Mouse (Mus musculus) heart, embryonic 10.5 days (tissue): Measurements from ENCODE around the gene Tmem127. TPM values are rescaled to one million over a fixed set of nuclear protein-coding genes. Genes with fewer than 3 reads are reported as not detected.

Experiments used
- DNase-seq: peaks from one replicate; pipeline ENCODE4 v3.0.0-alpha.2; 2017; ENCODE audit warnings: low spot score
- H3K27ac ChIP-seq: fragments of 300-500 bp; sonication (generic); 2 replicates; pipeline ENCODE4 v1.5.1; 2016; ENCODE audit warnings: mild to moderate bottlenecking
- H3K27me3 ChIP-seq: fragments of 300-500 bp; sonication (generic); 2 replicates; pipeline ENCODE4 v1.6.1; 2016; ENCODE audit warnings: mild to moderate bottlenecking; ENCODE audit not compliant: poor library complexity, insufficient read depth, severe bottlenecking
- H3K36me3 ChIP-seq: fragments of 300-500 bp; sonication (generic); 2 replicates; pipeline ENCODE4 v1.6.1; 2016; ENCODE audit warnings: mild to moderate bottlenecking, moderate library complexity
- H3K4me1 ChIP-seq: fragments of 300-500 bp; sonication (generic); 2 replicates; pipeline ENCODE4 v1.6.1; 2016; ENCODE audit warnings: mild to moderate bottlenecking
- H3K4me3 ChIP-seq: fragments of 300-500 bp; sonication (generic); 2 replicates; pipeline ENCODE4 v1.5.1; 2016; ENCODE audit warnings: mild to moderate bottlenecking, moderate library complexity
- H3K9me3 ChIP-seq: fragments of 300-500 bp; sonication (generic); 2 replicates; pipeline ENCODE4 v1.6.1; 2016; ENCODE audit warnings: mild to moderate bottlenecking, moderate library complexity
- WGBS: fragments of 180-500 bp; shearing (Covaris S2); methylation state at CpG from one replicate; pipeline ENCODE4 v1.1.7; 2016; 5-methylcytosine and 5-hydroxymethylcytosine counted together
- polyA plus RNA-seq: library from polyadenylated mRNA; unstranded; fragments of >200 nt; fragmentation: Nextera tagmentation; extraction: Ambion mirVana; gene quantifications from 2 replicates; pipeline ENCODE4 v1.2.1, GENCODE M21; 2016

Gene Tmem127
- polyA plus RNA-seq, 1 experiment from 2014 or later, result 23.1 TPM

GRCm38 (mm10) chr2:127250291-127251008 is 2.7 kb downstream of the Tmem127 start:
- H3K27ac ChIP-seq, result no peak overlapping the region
- H3K36me3 ChIP-seq, result peaks cover 14% of the 10 kb centered on the region
- H3K27me3 ChIP-seq, result no peaks in the 10 kb centered on the region
- H3K4me1 ChIP-seq, result peaks cover 42% of the 10 kb centered on the region
- no peak overlapping the region for H3K4me3 ChIP-seq
- DNase-seq, result no peak
- no peaks in the 10 kb centered on the region for H3K9me3 ChIP-seq
- WGBS, result 85% methylated on average over 9 of the region's 9 CpGs

DNA sequence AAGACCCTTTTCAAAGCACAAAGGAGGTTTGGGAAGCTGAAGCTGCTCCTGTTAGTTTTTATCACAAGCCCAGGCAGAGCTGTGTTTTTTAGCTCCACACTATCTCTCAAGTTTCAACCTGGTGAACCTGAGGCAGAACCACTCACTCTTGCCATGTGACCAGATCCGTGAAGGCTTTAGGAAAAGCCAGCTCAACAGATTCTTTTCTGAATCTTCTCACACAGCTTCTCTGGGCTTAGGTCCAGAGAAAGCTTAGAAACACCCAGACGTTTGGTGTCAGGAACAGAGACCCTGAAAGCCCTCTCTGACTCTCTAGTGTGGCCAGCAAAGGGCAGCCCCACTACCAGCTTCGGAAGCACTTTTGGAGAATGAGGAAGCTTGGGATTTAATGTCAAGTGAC is 3.7 kb downstream of the Tmem127 start:
- WGBS, result 80% methylated on average over 3 of the region's 3 CpGs
- H3K4me3 ChIP-seq, result no peak overlapping the region
- peak overlapping the region; percentile 68; the same call in 1 of the 2 replicates for H3K27ac ChIP-seq
- no peak for DNase-seq
- peaks cover 41% of the 10 kb centered on the region for H3K4me1 ChIP-seq
- peaks cover 12% of the 10 kb centered on the region for H3K36me3 ChIP-seq
- H3K27me3 ChIP-seq, result no peaks in the 10 kb centered on the region
- no peaks in the 10 kb centered on the region for H3K9me3 ChIP-seq

- Histone ChIP-seq H3K4me3 (no peak overlapping the region), H3K9me3 (no peaks in the 10 kb centered on the region), H3K27me3 (no peaks in the 10 kb centered on the region), H3K27ac (peak overlapping the region; percentile 68; the same call in 1 of the 2 replicates), H3K4me1 (peaks cover 35% of the 10 kb centered on the region), H3K36me3 (peaks cover 17% of the 10 kb centered on the region)
- no peak for DNase-seq
- 50% methylated on average over 3 of the region's 3 CpGs for WGBS
Observed at GRCm38 (mm10) chr2:127251880-127252527, 4.3 kb downstream of the Tmem127 start.

- Histone ChIP-seq H3K27me3 (no peaks in the 10 kb centered on the region), H3K9me3 (no peaks in the 10 kb centered on the region), H3K36me3 (peaks cover 24% of the 10 kb centered on the region), H3K4me1 (peaks cover 34% of the 10 kb centered on the region), H3K27ac (no peak overlapping the region), H3K4me3 (no peak overlapping the region)
- 76% methylated on average over 5 of the region's 5 CpGs for WGBS
- DNase-seq, result no peak
Observed at GRCm38 (mm10) chr2:127252787-127253186, 5.1 kb downstream of the Tmem127 start.

DNA sequence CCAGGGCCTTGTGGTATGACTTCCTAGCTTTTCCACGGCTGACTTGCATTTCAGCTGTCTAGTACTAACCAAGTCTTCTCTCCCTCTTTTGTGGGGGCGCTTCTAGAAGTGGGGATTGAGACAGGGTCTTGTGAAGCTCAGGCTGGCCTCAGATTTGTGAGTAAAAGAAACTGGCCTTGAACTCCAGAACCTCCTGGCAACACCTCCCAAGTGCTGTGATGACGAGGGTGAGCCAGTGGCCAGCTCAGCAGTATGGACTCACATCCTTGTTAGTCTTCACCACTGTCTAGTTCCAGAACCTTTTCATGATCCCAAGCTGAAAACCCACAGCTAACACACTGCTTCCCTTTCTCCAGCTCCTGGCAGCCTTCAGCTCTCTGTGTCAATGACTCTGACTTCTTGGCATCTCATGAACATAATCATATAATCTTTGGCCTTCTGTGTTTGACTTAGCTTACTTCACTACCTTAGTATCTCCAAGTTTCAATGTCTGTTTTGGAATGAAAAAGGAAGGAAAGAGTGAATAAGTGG is 7.0 kb downstream of the Tmem127 start:
- Histone ChIP-seq H3K36me3 (peaks cover 43% of the 10 kb centered on the region), H3K4me1 (peaks cover 23% of the 10 kb centered on the region), H3K9me3 (no peaks in the 10 kb centered on the region), H3K4me3 (no peak overlapping the region), H3K27ac (no peak overlapping the region), H3K27me3 (no peaks in the 10 kb centered on the region)
- no peak for DNase-seq
- 69% methylated on average over 3 of the region's 3 CpGs for WGBS

- DNase-seq, result no peak
- H3K27me3 ChIP-seq, result no peaks in the 10 kb centered on the region
- peaks cover 20% of the 10 kb centered on the region for H3K4me1 ChIP-seq
- WGBS, result 86% methylated on average over 6 of the region's 6 CpGs
- H3K27ac ChIP-seq, result no peak overlapping the region
- no peaks in the 10 kb centered on the region for H3K9me3 ChIP-seq
- H3K4me3 ChIP-seq, result no peak overlapping the region
- peaks cover 43% of the 10 kb centered on the region for H3K36me3 ChIP-seq
Observed at GRCm38 (mm10) chr2:127255294-127255693, 7.6 kb downstream of the Tmem127 start.

GRCm38 (mm10) chr2:127259340-127259739 is 11.6 kb downstream of the Tmem127 start:
- 85% methylated on average over 5 of the region's 5 CpGs for WGBS
- no peaks in the 10 kb centered on the region for H3K9me3 ChIP-seq
- H3K4me3 ChIP-seq, result no peak overlapping the region
- DNase-seq, result no peak
- H3K27me3 ChIP-seq, result no peaks in the 10 kb centered on the region
- 0 out of 2 replicates have a peak, but pooled peaks cover 3% of the 10 kb centered on the region for H3K4me1 ChIP-seq
- no peak overlapping the region for H3K27ac ChIP-seq
- peaks cover 43% of the 10 kb centered on the region for H3K36me3 ChIP-seq

DNA sequence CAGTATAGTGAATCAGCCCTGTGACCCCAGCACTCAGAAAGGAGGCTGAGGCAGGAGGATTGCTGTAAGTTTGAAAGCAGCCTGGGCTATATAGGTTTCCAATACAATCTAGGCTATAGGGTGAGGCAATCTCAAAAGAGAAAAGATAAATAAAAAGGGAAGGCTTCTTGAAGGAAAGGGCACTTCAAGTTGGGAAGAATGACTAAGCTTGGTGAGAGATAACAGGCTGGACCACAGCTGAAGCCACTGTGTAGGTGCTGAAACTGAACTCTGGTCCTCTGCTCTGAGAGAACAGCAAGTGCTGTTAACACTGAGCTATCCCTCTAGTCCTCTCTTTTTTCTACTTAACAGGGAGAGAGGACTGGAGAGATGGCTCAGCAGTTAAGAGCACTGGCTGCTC is 14.8 kb downstream of the Tmem127 start:
- Histone ChIP-seq H3K4me3 (no peak overlapping the region), H3K27ac (no peak overlapping the region), H3K9me3 (no peaks in the 10 kb centered on the region), H3K4me1 (no peaks in the 10 kb centered on the region), H3K27me3 (no peaks in the 10 kb centered on the region), H3K36me3 (peaks cover 25% of the 10 kb centered on the region)
- no peak for DNase-seq

DNA sequence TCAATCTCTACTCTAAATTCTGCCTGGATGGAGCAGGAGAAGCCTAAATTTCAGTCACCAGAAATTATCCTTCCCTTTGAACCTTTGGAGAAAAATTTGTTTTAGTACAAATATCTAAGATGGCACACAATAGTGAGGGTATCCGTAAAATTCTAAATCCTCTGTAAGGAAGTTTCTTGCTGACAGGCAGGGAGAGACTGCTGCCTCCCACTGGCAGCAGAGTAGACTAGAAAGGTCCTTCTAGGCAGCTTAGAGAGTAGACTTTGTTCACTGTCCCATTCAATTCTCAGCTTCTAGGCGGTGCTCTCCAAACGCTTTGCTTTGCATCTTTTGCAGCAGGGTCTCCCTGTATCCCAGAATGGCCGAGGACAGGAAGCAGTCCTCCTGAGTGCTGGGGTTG is 20.1 kb downstream of the Tmem127 start:
- no peaks in the 10 kb centered on the region for H3K27me3 ChIP-seq
- H3K27ac ChIP-seq, result no peak overlapping the region
- 46% methylated on average over 4 of the region's 4 CpGs for WGBS
- 0 out of 2 replicates have a peak, but pooled peaks cover 12% of the 10 kb centered on the region for H3K4me1 ChIP-seq
- no peak overlapping the region for H3K4me3 ChIP-seq
- DNase-seq, result no peak
- no peaks in the 10 kb centered on the region for H3K9me3 ChIP-seq
- H3K36me3 ChIP-seq, result peaks cover 5% of the 10 kb centered on the region

GRCm38 (mm10) chr2:127269491-127270299 is 22.0 kb downstream of the Tmem127 start, which contains the start of gene Stard7:
Stard7 (plus strand) TSS chr2:127270218.
- Histone ChIP-seq H3K4me1 (peaks cover 16% of the 10 kb centered on the region), H3K9me3 (no peaks in the 10 kb centered on the region), H3K36me3 (peaks cover 7% of the 10 kb centered on the region), H3K27me3 (no peaks in the 10 kb centered on the region), H3K4me3 (peak within 1 kb of the TSS; percentile 97), H3K27ac (peak within 1 kb of the TSS; percentile 98)
- under 1% methylated on average over 49 of the region's 49 CpGs for WGBS
- DNase-seq, result peak; percentile 99

GRCm38 (mm10) chr2:127270300-127271041 is 22.8 kb downstream of the Tmem127 start:
- Histone ChIP-seq H3K4me1 (peaks cover 24% of the 10 kb centered on the region), H3K4me3 (peak overlapping the region; percentile 97), H3K27me3 (no peaks in the 10 kb centered on the region), H3K27ac (peak overlapping the region; percentile 98), H3K9me3 (no peaks in the 10 kb centered on the region), H3K36me3 (peaks cover 7% of the 10 kb centered on the region)
- under 1% methylated on average over 74 of the region's 75 CpGs for WGBS
- DNase-seq, result peak; percentile 91

DNA sequence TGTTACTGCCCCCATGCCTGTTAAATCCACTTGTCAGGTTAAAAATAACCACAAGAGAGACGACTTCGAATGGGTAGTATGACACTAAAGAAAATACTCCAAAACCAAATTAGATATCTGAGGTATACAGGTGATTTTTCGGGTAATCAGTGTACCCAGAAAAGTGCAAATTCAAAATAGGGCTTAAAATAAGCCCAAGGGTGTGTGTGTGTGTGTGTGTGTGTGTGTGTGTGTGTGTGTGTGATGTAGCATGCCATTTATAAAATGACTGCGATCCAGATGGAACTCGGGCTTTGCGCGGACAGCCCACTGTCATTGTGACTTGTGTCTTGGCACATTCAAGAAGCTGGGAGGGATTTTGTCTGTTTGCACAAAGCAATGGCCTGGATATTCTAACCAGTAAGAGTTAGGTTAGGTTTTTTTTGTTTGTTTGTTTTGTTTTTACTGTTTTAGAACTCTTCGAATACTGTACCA is 23.4 kb downstream of the Tmem127 start:
- peaks cover 26% of the 10 kb centered on the region for H3K4me1 ChIP-seq
- WGBS, result 14% methylated on average over 8 of the region's 8 CpGs
- H3K4me3 ChIP-seq, result peak overlapping the region; percentile 97
- H3K27ac ChIP-seq, result peak overlapping the region; percentile 98
- DNase-seq, result no peak
- peaks cover 7% of the 10 kb centered on the region for H3K36me3 ChIP-seq
- no peaks in the 10 kb centered on the region for H3K9me3 ChIP-seq
- H3K27me3 ChIP-seq, result no peaks in the 10 kb centered on the region
